Mouse (Mus musculus): Measurements from ENCODE around the gene Mettl6. TPM values are rescaled to one million over a fixed set of nuclear protein-coding genes. Genes with fewer than 3 reads are reported as not detected.

The Mettl6 gene
- total RNA-seq (2014; rRNA removed) (19.7 and 20.1 TPM in 2 replicates), polyA plus RNA-seq (2015; fragmentation: Nextera tagmentation; extraction: Ambion mirVana) (32.5 and 35.3 TPM in 2 replicates)

DNA sequence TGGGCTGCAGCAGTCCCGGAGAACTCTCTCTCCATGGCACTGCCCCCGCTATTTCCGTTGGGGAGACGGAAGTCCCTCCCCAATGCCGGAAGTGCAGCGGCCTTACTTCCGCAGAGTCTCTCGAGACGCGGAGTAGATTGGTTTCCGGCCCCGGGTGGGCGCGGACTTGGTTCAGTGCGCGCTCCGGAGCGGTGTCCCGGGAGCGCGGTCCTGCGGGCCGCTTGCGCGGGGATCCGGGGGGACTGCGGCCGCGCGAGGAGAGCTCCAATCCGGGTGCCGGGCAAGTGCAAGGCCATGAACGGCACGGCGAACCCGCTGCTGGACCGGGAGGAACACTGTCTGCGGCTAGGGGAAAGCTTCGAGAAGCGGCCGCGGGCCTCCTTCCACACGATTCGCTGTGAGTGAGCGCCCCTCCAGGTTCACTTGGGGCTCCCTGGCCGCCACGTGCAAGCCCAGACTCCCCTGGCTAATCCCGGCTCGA, at the start of gene Mettl6:
Mettl6 (minus strand) TSS at position 66 of the 481 bp plus-strand sequence.
- ATAC-seq (ENCODE audit: low FRiP score) = peak; percentile 93
- peak; percentile 94 for DNase-seq (ENCODE audit: low spot score)
- peaks cover 9% of the 10 kb centered on the region; the same call in 1 of the 2 replicates for H3K4me1 ChIP-seq (ENCODE audit: insufficient read depth, low read length)
- no peak for TF ChIP-seq CTCF (IDR thresholded peaks at IDR 0.05)
- peaks cover 17% of the 10 kb centered on the region; the same call in 1 of the 2 replicates for H3K36me3 ChIP-seq (ENCODE audit: insufficient read depth, low read length)
- H3K27ac ChIP-seq (ENCODE audit: low read depth, low read length) = peak within 1 kb of the TSS; percentile 78
- H3K9me3 ChIP-seq (ENCODE audit: low read length) = no peaks in the 10 kb centered on the region
- peak within 1 kb of the TSS; percentile 86 for H3K4me2 ChIP-seq (ENCODE audit: low read depth, low read length, poor library complexity, severe bottlenecking)
- H3K27me3 ChIP-seq (ENCODE audit: insufficient read depth, low read length) = no peaks in the 10 kb centered on the region
- peak within 1 kb of the TSS; percentile 89 for H3K4me3 ChIP-seq (ENCODE audit: low read depth, low read length)
- 1% methylated on average over 49 of the region's 49 CpGs for WGBS
- peak within 1 kb of the TSS; percentile 90 for H3K9ac ChIP-seq (replicated peaks; ENCODE audit: low read length, poor library complexity, severe bottlenecking)

DNA sequence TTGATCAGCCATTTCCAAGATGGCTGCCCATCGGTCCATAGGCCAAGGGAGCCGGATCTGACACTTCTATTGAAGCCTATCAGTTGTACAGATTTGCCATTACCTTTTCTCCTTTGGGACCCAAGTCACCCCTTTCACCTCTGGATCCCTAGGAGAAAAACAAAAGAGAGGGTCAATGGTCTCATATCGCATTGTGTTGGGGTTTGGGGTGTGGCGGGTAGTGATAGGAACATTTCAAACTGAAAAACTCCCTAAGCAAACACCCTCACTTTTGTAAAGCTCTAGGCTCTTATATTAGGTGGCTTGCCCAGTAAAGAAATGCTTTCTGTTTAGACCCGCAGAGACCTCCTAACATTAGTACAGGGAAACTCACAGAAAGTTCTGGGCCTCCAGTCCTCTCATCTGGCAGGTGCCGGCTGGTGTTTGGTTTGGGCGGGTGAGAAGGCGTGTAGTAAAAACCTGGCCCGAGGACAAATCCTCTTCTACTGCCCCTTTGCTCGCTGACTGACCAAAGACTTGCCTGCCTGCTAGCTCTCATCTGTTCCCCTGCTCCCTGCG, 49.1 kb upstream of the Mettl6 start:
- DNase-seq (ENCODE audit: low spot score) (no peak), ATAC-seq (ENCODE audit: low FRiP score) (no peak)
- Histone ChIP-seq H3K4me2 (ENCODE audit: low read depth, low read length, poor library complexity, severe bottlenecking) (no peak overlapping the region), H3K9ac (replicated peaks; ENCODE audit: low read length, poor library complexity, severe bottlenecking) (no peak overlapping the region), H3K27ac (ENCODE audit: low read depth, low read length) (no peak overlapping the region), H3K9me3 (ENCODE audit: low read length) (no peaks in the 10 kb centered on the region), H3K4me3 (ENCODE audit: low read depth, low read length) (no peak overlapping the region), H3K36me3 (ENCODE audit: insufficient read depth, low read length) (no peaks in the 10 kb centered on the region), H3K4me1 (ENCODE audit: insufficient read depth, low read length) (no peaks in the 10 kb centered on the region), H3K27me3 (ENCODE audit: insufficient read depth, low read length) (no peaks in the 10 kb centered on the region)
- no peak for TF ChIP-seq CTCF (IDR thresholded peaks at IDR 0.05)
- WGBS = 86% methylated on average over 11 of the region's 11 CpGs

DNA sequence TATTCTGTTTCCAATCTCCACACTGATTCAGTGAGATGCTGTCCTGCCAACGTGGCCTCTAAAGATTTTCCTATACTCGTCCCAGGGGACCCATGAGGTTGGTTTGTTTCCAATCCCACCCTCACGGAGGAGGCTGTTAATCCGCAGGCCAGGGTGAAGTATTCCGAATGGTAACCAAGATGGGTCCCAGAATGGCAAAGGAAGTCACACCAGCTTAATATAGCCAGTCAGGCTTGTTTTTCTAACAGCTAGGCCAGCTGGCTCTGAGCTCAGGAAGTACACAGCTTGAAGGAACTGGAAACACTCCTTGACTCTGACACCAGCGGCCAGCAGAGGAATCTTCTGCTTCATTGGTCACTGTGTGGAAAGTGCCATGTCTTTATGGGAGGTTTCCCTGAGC, 42.5 kb upstream of the Mettl6 start:
- no peaks in the 10 kb centered on the region for H3K36me3 ChIP-seq (ENCODE audit: insufficient read depth, low read length)
- no peaks in the 10 kb centered on the region for H3K4me1 ChIP-seq (ENCODE audit: insufficient read depth, low read length)
- ATAC-seq (ENCODE audit: low FRiP score) (no peak), DNase-seq (ENCODE audit: low spot score) (peak; percentile 69)
- no peak overlapping the region for H3K4me3 ChIP-seq (ENCODE audit: low read depth, low read length)
- WGBS = 78% methylated on average over 6 of the region's 6 CpGs
- H3K9me3 ChIP-seq (ENCODE audit: low read length) = no peaks in the 10 kb centered on the region
- no peak overlapping the region for H3K9ac ChIP-seq (replicated peaks; ENCODE audit: low read length, poor library complexity, severe bottlenecking)
- no peak for TF ChIP-seq CTCF (IDR thresholded peaks at IDR 0.05)
- no peak overlapping the region for H3K27ac ChIP-seq (ENCODE audit: low read depth, low read length)
- H3K4me2 ChIP-seq (ENCODE audit: low read depth, low read length, poor library complexity, severe bottlenecking) = no peak overlapping the region
- H3K27me3 ChIP-seq (ENCODE audit: insufficient read depth, low read length) = no peaks in the 10 kb centered on the region

DNA sequence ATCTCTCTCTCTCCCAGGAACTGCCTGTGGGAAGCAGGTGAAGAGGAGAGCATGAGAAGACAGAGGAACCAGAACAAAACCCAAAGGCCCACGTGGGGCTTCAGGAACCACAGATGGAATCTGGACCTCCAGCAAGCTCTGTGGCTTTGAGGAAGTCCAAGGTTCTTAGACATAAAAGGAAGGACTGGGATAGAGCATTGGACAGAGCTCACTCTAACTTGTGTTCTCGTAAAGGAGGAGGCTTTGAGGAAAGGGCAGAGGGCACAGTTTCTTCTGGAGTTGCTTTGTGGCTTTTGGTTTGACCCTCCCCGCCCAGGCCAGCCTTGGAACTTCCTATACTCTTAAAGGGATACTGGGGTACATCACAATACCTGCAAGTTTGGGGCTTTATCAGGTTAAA, 37.8 kb upstream of the Mettl6 start:
- WGBS = 52% methylated on average over 3 of the region's 3 CpGs

DNA sequence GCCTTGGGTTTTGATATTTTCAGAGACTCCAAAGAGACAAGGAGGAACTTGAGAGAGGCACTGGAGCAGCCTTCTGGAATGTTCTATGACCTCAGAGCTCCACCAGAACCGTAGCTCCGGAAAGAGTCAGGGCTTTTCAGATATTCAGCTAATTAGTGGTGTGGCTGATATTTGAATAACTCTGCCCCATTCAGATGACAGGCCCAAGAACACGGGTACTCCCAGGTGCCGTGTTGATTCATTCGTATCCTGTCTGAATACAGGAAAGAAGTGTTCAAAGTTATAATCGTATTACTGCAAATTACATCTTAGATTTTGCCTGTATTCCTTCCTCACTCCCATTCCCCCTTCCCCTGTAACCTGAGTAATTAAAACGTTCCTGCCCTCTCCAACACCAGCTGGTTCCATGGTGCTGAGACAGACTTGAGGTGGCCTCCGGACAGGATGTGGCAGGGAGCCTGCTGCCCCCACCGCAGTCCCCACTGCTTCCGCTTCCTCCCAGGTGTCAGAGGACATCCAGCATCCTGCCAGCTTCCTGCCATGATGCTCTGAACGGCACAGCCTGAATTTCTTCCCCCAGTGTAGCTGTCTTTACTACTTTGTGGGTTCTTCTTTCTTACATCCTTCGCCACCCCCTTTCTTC, 36.8 kb upstream of the Mettl6 start:
- TF ChIP-seq CTCF (IDR thresholded peaks at IDR 0.05) = no peak
- no peak overlapping the region for H3K4me3 ChIP-seq (ENCODE audit: low read depth, low read length)
- no peak overlapping the region for H3K27ac ChIP-seq (ENCODE audit: low read depth, low read length)
- ATAC-seq (ENCODE audit: low FRiP score) = no peak
- H3K9me3 ChIP-seq (ENCODE audit: low read length) = no peaks in the 10 kb centered on the region
- 70% methylated on average over 12 of the region's 12 CpGs for WGBS
- no peak for DNase-seq (ENCODE audit: low spot score)
- no peaks in the 10 kb centered on the region for H3K4me1 ChIP-seq (ENCODE audit: insufficient read depth, low read length)
- no peaks in the 10 kb centered on the region for H3K27me3 ChIP-seq (ENCODE audit: insufficient read depth, low read length)
- H3K36me3 ChIP-seq (ENCODE audit: insufficient read depth, low read length) = no peaks in the 10 kb centered on the region
- H3K9ac ChIP-seq (replicated peaks; ENCODE audit: low read length, poor library complexity, severe bottlenecking) = no peak overlapping the region
- no peak overlapping the region for H3K4me2 ChIP-seq (ENCODE audit: low read depth, low read length, poor library complexity, severe bottlenecking)

More for the DNA sequence above, 37.8 kb upstream of the Mettl6 start:
- no peak for TF ChIP-seq CTCF (IDR thresholded peaks at IDR 0.05)
- ATAC-seq (ENCODE audit: low FRiP score) (no peak), DNase-seq (ENCODE audit: low spot score) (no peak)
- H3K4me3 ChIP-seq (ENCODE audit: low read depth, low read length) = no peak overlapping the region
- no peak overlapping the region for H3K9ac ChIP-seq (replicated peaks; ENCODE audit: low read length, poor library complexity, severe bottlenecking)
- no peaks in the 10 kb centered on the region for H3K4me1 ChIP-seq (ENCODE audit: insufficient read depth, low read length)
- H3K9me3 ChIP-seq (ENCODE audit: low read length) = no peaks in the 10 kb centered on the region
- no peak overlapping the region for H3K27ac ChIP-seq (ENCODE audit: low read depth, low read length)
- no peak overlapping the region for H3K4me2 ChIP-seq (ENCODE audit: low read depth, low read length, poor library complexity, severe bottlenecking)
- no peaks in the 10 kb centered on the region for H3K27me3 ChIP-seq (ENCODE audit: insufficient read depth, low read length)
- H3K36me3 ChIP-seq (ENCODE audit: insufficient read depth, low read length) = no peaks in the 10 kb centered on the region

DNA sequence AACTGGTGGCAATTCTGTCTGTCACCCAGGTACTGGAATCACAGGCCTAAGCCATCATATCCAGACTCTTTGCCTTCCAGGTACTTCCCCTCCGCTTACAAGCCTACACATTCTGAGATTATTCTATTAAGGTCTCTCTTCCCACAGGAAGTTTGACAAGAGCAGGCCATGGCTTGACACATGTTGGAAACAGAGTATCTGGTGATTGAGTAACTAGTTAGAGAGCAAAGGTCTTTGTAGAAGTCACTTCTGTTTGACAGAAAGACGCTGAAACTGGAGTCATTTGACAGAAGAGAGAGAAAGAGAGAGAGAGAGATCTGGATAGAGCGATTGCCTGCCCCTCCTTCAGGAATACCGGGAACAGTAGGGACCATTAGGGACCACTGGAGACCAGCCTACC, 36.0 kb upstream of the Mettl6 start:
- Histone ChIP-seq H3K4me2 (ENCODE audit: low read depth, low read length, poor library complexity, severe bottlenecking) (no peak overlapping the region), H3K27me3 (ENCODE audit: insufficient read depth, low read length) (no peaks in the 10 kb centered on the region), H3K4me1 (ENCODE audit: insufficient read depth, low read length) (no peaks in the 10 kb centered on the region), H3K27ac (ENCODE audit: low read depth, low read length) (no peak overlapping the region), H3K4me3 (ENCODE audit: low read depth, low read length) (no peak overlapping the region), H3K36me3 (ENCODE audit: insufficient read depth, low read length) (no peaks in the 10 kb centered on the region), H3K9me3 (ENCODE audit: low read length) (no peaks in the 10 kb centered on the region), H3K9ac (replicated peaks; ENCODE audit: low read length, poor library complexity, severe bottlenecking) (no peak overlapping the region)
- 88% methylated on average over 4 of the region's 4 CpGs for WGBS
- DNase-seq (ENCODE audit: low spot score) = no peak
- no peak for TF ChIP-seq CTCF (IDR thresholded peaks at IDR 0.05)
- ATAC-seq (ENCODE audit: low FRiP score) = no peak
